Mouse (Mus musculus) bone marrow macrophage, adult 2 months (primary cell): ENCODE data around the gene Igsf9.

ENCODE experiments used
- CTCF ChIP-seq: IDR thresholded peaks from 2 replicates; pipeline ENCODE4 v1.5.1; 2012; ENCODE audit warnings: low read depth, mild to moderate bottlenecking, low read length, moderate library complexity
- POLR2A ChIP-seq: IDR thresholded peaks from 2 replicates; pipeline ENCODE4 v1.6.1; 2012; ENCODE audit warnings: mild to moderate bottlenecking, low read depth, low read length, borderline replicate concordance

- TF ChIP-seq CTCF (no peak), POLR2A (no peak)
These were observed 25.4 kb upstream of the Igsf9 start for GRCm38 (mm10) chr1:172456001-172456677.
